Comparison of ENCODE assay signal across 29 mouse cellular contexts in the genomic region with DNA sequence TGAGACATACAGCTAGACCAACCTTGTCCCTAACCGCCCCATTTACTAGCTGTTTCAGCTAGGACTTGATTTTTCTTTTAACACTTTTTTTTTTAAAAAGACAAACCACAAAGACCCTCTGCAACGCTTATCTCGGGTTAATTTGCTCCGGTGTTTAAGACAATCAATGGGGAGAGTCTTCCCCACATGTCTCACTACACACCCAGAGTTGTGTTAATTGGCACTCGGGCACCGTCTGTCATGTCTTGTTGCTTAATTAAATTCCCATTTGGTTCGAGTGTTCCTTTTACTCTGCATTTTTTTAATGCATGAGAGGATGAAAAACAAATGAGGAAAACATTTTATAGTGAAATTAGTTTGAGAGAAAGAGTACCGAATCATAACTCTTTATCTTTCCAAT. TPM values are rescaled to one million over a fixed set of nuclear protein-coding genes. Genes with fewer than 3 reads are reported as not detected.
DNase-seq lines count a peak whose midpoint lies in the region; ATAC-seq and TF ChIP-seq lines count a peak whose summit lies in the region.
"Had no signal": no experiment of that assay in that cellular context is flagged by ENCODE, and none has a peak within 500 bp of the region (broad histone marks: within the 10 kb centered on the region; RNA-seq: fewer than 3 reads in every experiment).

No protein-coding gene starts in this region.

- peak overlapping the region; percentile 9; the same call in 1 of the 2 replicates for H3K27ac ChIP-seq in forebrain, embryonic 10.5 days
- H3K27ac ChIP-seq in forebrain, postnatal 0 days (ENCODE audit: low read depth, low read length): no peak overlapping the region
- H3K27ac ChIP-seq in forebrain, embryonic 12.5 days: peak overlapping the region; percentile 75; the same call in 1 of the 2 replicates
- peak overlapping the region; percentile 37; the same call in 1 of the 2 replicates for H3K27ac ChIP-seq in forebrain, embryonic 15.5 days (replicated peaks)
- H3K27ac ChIP-seq: heart, adult 2 months; heart, embryonic 10.5 days; heart, embryonic 13.5 days; hindbrain, embryonic 14.5 days; hindbrain, postnatal 0 days had no signal

- H3K9ac ChIP-seq in forebrain, postnatal 0 days: no peak overlapping the region
- H3K9ac ChIP-seq in forebrain, embryonic 12.5 days: no peak overlapping the region
- no peak overlapping the region for H3K9ac ChIP-seq in forebrain, embryonic 15.5 days (replicated peaks)
- H3K9ac ChIP-seq: heart, embryonic 13.5 days; hindbrain, embryonic 14.5 days had no signal

- H3K9me3 ChIP-seq in forebrain, embryonic 10.5 days: no peaks in the 10 kb centered on the region
- no peaks in the 10 kb centered on the region for H3K9me3 ChIP-seq in forebrain, postnatal 0 days (ENCODE audit: low read length)
- no peaks in the 10 kb centered on the region for H3K9me3 ChIP-seq in forebrain, embryonic 12.5 days
- H3K9me3 ChIP-seq in forebrain, embryonic 15.5 days: no peaks in the 10 kb centered on the region
- H3K9me3 ChIP-seq: heart, embryonic 10.5 days; heart, embryonic 13.5 days had no signal

- no peak overlapping the region for H3K4me3 ChIP-seq in forebrain, embryonic 10.5 days
- no peak overlapping the region for H3K4me3 ChIP-seq in forebrain, postnatal 0 days (ENCODE audit: low read depth, low read length)
- H3K4me3 ChIP-seq in forebrain, embryonic 12.5 days (replicated peaks): no peak overlapping the region
- H3K4me3 ChIP-seq in forebrain, embryonic 15.5 days: no peak overlapping the region
- H3K4me3 ChIP-seq: heart, adult 2 months; heart, embryonic 10.5 days; heart, embryonic 13.5 days had no signal

- H3K36me3 ChIP-seq in forebrain, embryonic 10.5 days (replicated peaks): no peaks in the 10 kb centered on the region
- no peaks in the 10 kb centered on the region for H3K36me3 ChIP-seq in forebrain, postnatal 0 days (ENCODE audit: insufficient read depth)
- H3K36me3 ChIP-seq in forebrain, embryonic 12.5 days (replicated peaks): no peaks in the 10 kb centered on the region
- no peaks in the 10 kb centered on the region for H3K36me3 ChIP-seq in forebrain, embryonic 15.5 days
- H3K36me3 ChIP-seq: heart, embryonic 10.5 days; heart, embryonic 13.5 days had no signal

- H3K27me3 ChIP-seq in forebrain, embryonic 10.5 days (ENCODE audit: poor library complexity, severe bottlenecking): no peaks in the 10 kb centered on the region
- no peaks in the 10 kb centered on the region for H3K27me3 ChIP-seq in forebrain, postnatal 0 days (ENCODE audit: insufficient read depth, low read length)
- no peaks in the 10 kb centered on the region for H3K27me3 ChIP-seq in forebrain, embryonic 12.5 days
- H3K27me3 ChIP-seq in forebrain, embryonic 15.5 days: no peaks in the 10 kb centered on the region
- H3K27me3 ChIP-seq: heart, embryonic 13.5 days had no signal

- no peak for ATAC-seq in forebrain, postnatal 0 days
- peak; percentile 41; the same call in 1 of the 2 replicates for ATAC-seq in forebrain, embryonic 12.5 days (ENCODE audit: low FRiP score)
- no peak for ATAC-seq in forebrain, embryonic 15.5 days (replicated peaks)
- ATAC-seq: activated CD4-positive, CD25-positive, alpha-beta regulatory T cell, adult 4 months; hindbrain, postnatal 0 days; inflammation-experienced regulatory T-cells, adult 6 months; intestine, embryonic 16.5 days had no signal

- no peak for TF ChIP-seq CTCF in forebrain, postnatal 0 days (IDR thresholded peaks at IDR 0.05; ENCODE audit: low read depth)

- H3K4me2 ChIP-seq in forebrain, postnatal 0 days (ENCODE audit: low read depth): no peak overlapping the region
- no peak overlapping the region for H3K4me2 ChIP-seq in forebrain, embryonic 12.5 days
- H3K4me2 ChIP-seq in forebrain, embryonic 15.5 days (replicated peaks): no peak overlapping the region
- H3K4me2 ChIP-seq: heart, embryonic 13.5 days; hindbrain, embryonic 14.5 days had no signal

- WGBS in forebrain, embryonic 10.5 days: 66% methylated on average over 8 of the region's 8 CpGs
- 25% methylated on average over 8 of the region's 8 CpGs for WGBS in forebrain, postnatal 0 days
- 45% methylated on average over 8 of the region's 8 CpGs for WGBS in forebrain, embryonic 12.5 days
- WGBS in forebrain, embryonic 15.5 days: 27% methylated on average over 8 of the region's 8 CpGs

- no peak for DNase-seq in forebrain, embryonic 10.5 days (ENCODE audit: extremely low spot score, low spot score)
- no peak for DNase-seq in forebrain, postnatal 0 days
- no peak for DNase-seq in adipocyte (ENCODE audit: low spot score)
- no peak for DNase-seq in adrenal gland, postnatal 25 days
- DNase-seq: adrenal gland, postnatal 10 days; cerebellum, adult 18-20 months; cerebellum, adult 9-10 months; cerebellum, postnatal 14 days; gastrocnemius, postnatal 25 days; heart, adult 2 months; heart, postnatal 14 days; heart, postnatal 4 days; kidney, adult 18-20 months had no signal

- H3K4me1 ChIP-seq in forebrain, embryonic 10.5 days: peaks cover 36% of the 10 kb centered on the region
- H3K4me1 ChIP-seq in forebrain, postnatal 0 days (ENCODE audit: insufficient read depth): no peaks in the 10 kb centered on the region; the same call in 1 of the 2 replicates
- peaks cover 13% of the 10 kb centered on the region; the same call in 1 of the 2 replicates for H3K4me1 ChIP-seq in forebrain, embryonic 12.5 days
- peaks cover 25% of the 10 kb centered on the region for H3K4me1 ChIP-seq in forebrain, embryonic 15.5 days
- H3K4me1 ChIP-seq: heart, embryonic 10.5 days; heart, embryonic 13.5 days had no signal

RNA-seq across cellular contexts. Expression of a gene that starts 3.2 kb away (rescaled TPM):
- not detected in 2 replicates for polyA plus RNA-seq in forebrain, embryonic 10.5 days (2016; fragmentation: Nextera tagmentation; extraction: Ambion mirVana)
- total RNA-seq in forebrain, postnatal 0 days (2014; rRNA removed): not detected in 2 replicates
- not detected in 2 replicates for polyA plus RNA-seq in forebrain, postnatal 0 days (2015; fragmentation: Nextera tagmentation; extraction: Ambion mirVana)
- not detected in 2 replicates for polyA plus RNA-seq in forebrain, embryonic 12.5 days (2016; fragmentation: Nextera tagmentation; extraction: Ambion mirVana)
- not detected in 2 replicates for polyA plus RNA-seq in forebrain, embryonic 15.5 days (2015; fragmentation: Nextera tagmentation; extraction: Ambion mirVana)
- not detected in 2 replicates for total RNA-seq in adrenal gland, postnatal 25 days (2021)
- total RNA-seq: adrenal gland, adult 18-20 months; adrenal gland, postnatal 10 days; adrenal gland, postnatal 4 days; ES-E14; gastrocnemius, adult 8-10 months; gastrocnemius, postnatal 25 days; heart, adult 2 months; heart, postnatal 14 days; heart, postnatal 4 days; hindbrain, postnatal 0 days had no signal
- polyA plus RNA-seq: activated CD4-positive, CD25-positive, alpha-beta regulatory T cell, adult 4 months; embryonic facial prominence, embryonic 11.5 days; gonadal fat pad, adult 2 months; heart, adult 2 months; heart, embryonic 10.5 days; heart, embryonic 13.5 days; heart, embryonic 16.5 days; hindbrain, embryonic 14.5 days; hindbrain, postnatal 0 days; inflammation-experienced regulatory T-cells, adult 6 months; intestine, embryonic 16.5 days had no signal
